Mouse (Mus musculus) lung, adult 10 weeks (tissue): ENCODE measurements around the gene Pros1. TPM values are rescaled to one million over a fixed set of nuclear protein-coding genes. Genes with fewer than 3 reads are reported as not detected.

Experiments
- polyA plus RNA-seq: library from polyadenylated mRNA; stranded (reverse); fragments of 350-450 nt; fragmentation: Illumina TruSeq; extraction: RNeasy Lipid Tissue Mini Kit (QIAGEN cat#74804); gene quantifications from one replicate; pipeline ENCODE4 v1.2.3, GENCODE M21; 2014; ENCODE audit warnings: low read depth, low replicate concordance; ENCODE audit not compliant: insufficient read depth

Gene Pros1
- polyA plus RNA-seq, result 43.7 TPM

DNA sequence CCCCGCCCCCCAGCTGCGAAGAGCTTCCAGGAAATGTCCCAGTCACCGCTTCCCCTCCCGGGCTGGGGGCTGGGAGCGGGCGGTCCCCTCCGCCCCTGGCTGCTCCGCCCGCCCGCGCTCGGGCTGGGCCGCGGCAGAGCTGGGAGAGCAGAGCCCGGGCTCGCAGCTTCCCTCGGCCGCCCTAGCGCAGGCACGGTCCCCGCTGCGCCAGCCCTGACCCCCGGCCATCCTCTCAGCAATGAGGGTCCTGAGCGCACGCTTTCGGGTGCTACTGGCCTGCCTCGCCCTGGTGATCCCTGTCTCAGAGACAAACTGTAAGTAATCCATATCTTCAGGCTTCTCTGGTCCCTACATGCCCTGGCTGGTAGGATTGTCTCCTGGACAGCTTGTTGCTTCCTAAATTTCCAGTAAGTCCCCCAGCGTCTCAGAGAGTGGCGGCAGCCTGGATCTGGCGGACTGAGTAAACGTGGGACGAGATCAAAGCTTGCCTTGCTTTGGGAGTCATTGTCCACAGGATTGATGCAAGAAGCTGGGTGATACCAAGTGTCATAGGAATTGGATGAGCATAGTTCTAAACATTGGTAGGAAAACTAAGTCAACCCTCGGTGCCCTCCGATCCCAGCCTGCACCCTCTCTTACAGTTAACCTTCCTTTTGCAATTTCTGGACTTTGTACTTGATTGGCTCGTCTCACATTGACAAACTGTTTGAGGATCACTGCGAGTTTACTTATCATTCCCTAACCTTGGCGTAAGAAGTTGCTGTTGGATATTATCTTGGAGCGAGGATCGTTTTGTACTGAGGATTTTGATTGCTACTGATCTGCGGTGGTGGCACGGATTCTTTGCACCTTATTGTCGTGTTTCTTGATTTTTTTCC is at the start of gene Pros1:
Pros1 (plus strand) TSS at position 117 of the 878 bp plus-strand sequence.

DNA sequence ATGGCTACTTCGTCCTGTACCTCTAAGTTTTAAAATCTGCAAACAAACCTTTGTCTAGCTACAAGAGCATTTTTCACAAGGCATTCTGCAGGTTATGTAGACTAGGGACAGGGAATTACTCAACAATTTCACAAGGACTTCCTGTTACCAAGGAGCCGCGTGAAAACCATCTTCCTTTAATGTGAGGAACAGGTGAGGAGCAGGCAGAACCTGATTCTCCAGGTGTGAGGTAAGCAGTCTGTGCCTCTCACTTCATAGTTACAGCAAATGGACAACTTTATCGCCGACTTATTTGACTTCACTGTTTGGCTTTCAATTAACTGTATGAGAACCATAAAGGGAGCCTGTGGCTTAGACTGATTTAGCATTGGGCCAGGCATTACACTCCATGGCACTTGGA is 39.6 kb upstream of the Pros1 start, which contains the start of gene Stx19:
Stx19 (plus strand) TSS at position 186 of the 400 bp plus-strand sequence.

DNA sequence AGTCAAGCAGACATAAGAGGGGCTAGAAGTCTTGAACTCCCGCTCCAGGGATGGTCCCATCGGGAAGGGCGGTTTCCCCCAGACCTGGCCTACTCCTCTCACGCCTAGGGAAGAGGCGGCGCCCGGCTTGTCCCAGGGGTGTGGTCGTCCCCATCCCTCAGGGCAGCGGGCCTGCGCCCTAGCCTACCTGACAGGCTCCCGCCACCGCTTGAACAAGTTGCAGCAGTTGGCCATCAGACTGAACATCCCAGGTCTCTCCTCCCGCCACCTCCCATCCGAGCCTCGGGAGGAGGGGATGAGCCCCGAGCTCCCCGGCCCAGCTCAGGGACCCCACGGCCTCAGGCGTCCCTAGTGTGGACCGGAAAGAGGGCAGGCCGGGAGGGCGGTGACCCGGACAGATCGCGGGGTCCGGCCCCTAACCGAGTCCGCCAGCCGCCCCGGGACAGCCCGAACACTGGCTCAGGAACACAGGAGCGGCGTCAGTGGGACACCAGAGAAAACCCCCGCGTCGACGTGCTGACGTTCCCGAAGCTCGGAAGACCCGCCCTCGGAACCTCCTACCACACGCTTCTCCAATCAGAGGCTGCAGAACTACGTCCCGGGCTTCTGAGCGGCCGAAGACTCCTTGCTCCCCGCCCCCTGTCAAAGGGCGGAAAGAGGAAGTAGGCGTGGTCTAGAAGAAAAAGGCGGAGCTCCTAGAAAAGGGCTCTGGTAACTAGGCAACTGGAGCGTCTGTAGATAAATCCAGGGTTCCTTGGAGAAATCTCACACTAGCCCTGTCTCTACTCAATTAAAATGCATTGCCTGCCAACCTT is 7.4 kb upstream of the Pros1 start, which contains the start of gene Arl13b:
Arl13b (minus strand) TSS at position 543 of the 815 bp plus-strand sequence.

Other genes starting within 250 kb of the Pros1 start
- 3.6 TPM for gene Nsun3, start 67.5 kb upstream of the Pros1 start, polyA plus RNA-seq
- gene Stx19, start 39.6 kb upstream of the Pros1 start, polyA plus RNA-seq, result 4.7 TPM
- 9.2 TPM for gene Arl13b, start 7.3 kb upstream of the Pros1 start, polyA plus RNA-seq